Mouse (Mus musculus): ENCODE data around the gene Msl2. TPM values are rescaled to one million over a fixed set of nuclear protein-coding genes. Genes with fewer than 3 reads are reported as not detected.

Msl2 gene
- total and polyA plus RNA-seq, 2 experiments from 2014 or later = 4.1 to 38.5 TPM

- Histone ChIP-seq H3K9me3 (ENCODE audit: low read length) (no peaks in the 10 kb centered on the region), H3K27ac (ENCODE audit: low read depth, low read length) (no peak overlapping the region), H3K4me1 (ENCODE audit: insufficient read depth, low read length) (no peaks in the 10 kb centered on the region), H3K4me3 (ENCODE audit: low read depth, low read length) (no peak overlapping the region), H3K4me2 (ENCODE audit: low read depth, low read length, poor library complexity, severe bottlenecking) (no peak overlapping the region), H3K36me3 (ENCODE audit: insufficient read depth, low read length) (no peaks in the 10 kb centered on the region), H3K27me3 (ENCODE audit: insufficient read depth, low read length) (no peaks in the 10 kb centered on the region), H3K9ac (replicated peaks; ENCODE audit: low read length, poor library complexity, severe bottlenecking) (no peak overlapping the region)
- ATAC-seq (ENCODE audit: low FRiP score) (no peak), DNase-seq (ENCODE audit: low spot score) (no peak)
- no peak for TF ChIP-seq CTCF (IDR thresholded peaks at IDR 0.05)
- 73% methylated on average over 6 of the region's 6 CpGs for WGBS
Measured at GRCm38 (mm10) chr9:101052691-101053090, 21.2 kb upstream of the Msl2 start.

- Histone ChIP-seq H3K4me3 (ENCODE audit: low read depth, low read length) (no peak overlapping the region), H3K4me1 (ENCODE audit: insufficient read depth, low read length) (no peaks in the 10 kb centered on the region), H3K9ac (replicated peaks; ENCODE audit: low read length, poor library complexity, severe bottlenecking) (no peak overlapping the region), H3K9me3 (ENCODE audit: low read length) (no peaks in the 10 kb centered on the region), H3K27me3 (ENCODE audit: insufficient read depth, low read length) (no peaks in the 10 kb centered on the region), H3K4me2 (ENCODE audit: low read depth, low read length, poor library complexity, severe bottlenecking) (no peak overlapping the region), H3K27ac (ENCODE audit: low read depth, low read length) (no peak overlapping the region), H3K36me3 (ENCODE audit: insufficient read depth, low read length) (no peaks in the 10 kb centered on the region)
- ATAC-seq (ENCODE audit: low FRiP score) = no peak
- DNase-seq (ENCODE audit: low spot score) = no peak
- no peak for TF ChIP-seq CTCF (IDR thresholded peaks at IDR 0.05)
- WGBS = 72% methylated on average over 14 of the region's 14 CpGs
Measured at GRCm38 (mm10) chr9:101053279-101053678, 20.6 kb upstream of the Msl2 start.

GRCm38 (mm10) chr9:101057156-101057555, 16.7 kb upstream of the Msl2 start:
- Histone ChIP-seq H3K4me3 (ENCODE audit: low read depth, low read length) (no peak overlapping the region), H3K27ac (ENCODE audit: low read depth, low read length) (no peak overlapping the region), H3K9ac (replicated peaks; ENCODE audit: low read length, poor library complexity, severe bottlenecking) (no peak overlapping the region), H3K4me2 (ENCODE audit: low read depth, low read length, poor library complexity, severe bottlenecking) (no peak overlapping the region), H3K36me3 (ENCODE audit: insufficient read depth, low read length) (no peaks in the 10 kb centered on the region), H3K27me3 (ENCODE audit: insufficient read depth, low read length) (no peaks in the 10 kb centered on the region), H3K4me1 (ENCODE audit: insufficient read depth, low read length) (no peaks in the 10 kb centered on the region), H3K9me3 (ENCODE audit: low read length) (no peaks in the 10 kb centered on the region)
- DNase-seq (ENCODE audit: low spot score) (no peak), ATAC-seq (ENCODE audit: low FRiP score) (no peak)
- no peak for TF ChIP-seq CTCF (IDR thresholded peaks at IDR 0.05)
- 94% methylated on average over 4 of the region's 4 CpGs for WGBS

GRCm38 (mm10) chr9:101061035-101061434, 12.9 kb upstream of the Msl2 start:
- H3K9ac ChIP-seq (replicated peaks; ENCODE audit: low read length, poor library complexity, severe bottlenecking) = no peak overlapping the region
- no peaks in the 10 kb centered on the region for H3K4me1 ChIP-seq (ENCODE audit: insufficient read depth, low read length)
- ATAC-seq (ENCODE audit: low FRiP score) (no peak), DNase-seq (ENCODE audit: low spot score) (no peak)
- no peaks in the 10 kb centered on the region for H3K9me3 ChIP-seq (ENCODE audit: low read length)
- H3K36me3 ChIP-seq (ENCODE audit: insufficient read depth, low read length) = no peaks in the 10 kb centered on the region
- H3K4me3 ChIP-seq (ENCODE audit: low read depth, low read length) = no peak overlapping the region
- no peak for TF ChIP-seq CTCF (IDR thresholded peaks at IDR 0.05)
- no peak overlapping the region for H3K27ac ChIP-seq (ENCODE audit: low read depth, low read length)
- no peak overlapping the region for H3K4me2 ChIP-seq (ENCODE audit: low read depth, low read length, poor library complexity, severe bottlenecking)
- 75% methylated on average over 11 of the region's 11 CpGs for WGBS
- no peaks in the 10 kb centered on the region for H3K27me3 ChIP-seq (ENCODE audit: insufficient read depth, low read length)

- Histone ChIP-seq H3K9me3 (ENCODE audit: low read length) (no peaks in the 10 kb centered on the region), H3K4me1 (ENCODE audit: insufficient read depth, low read length) (no peaks in the 10 kb centered on the region), H3K36me3 (ENCODE audit: insufficient read depth, low read length) (no peaks in the 10 kb centered on the region), H3K27me3 (ENCODE audit: insufficient read depth, low read length) (no peaks in the 10 kb centered on the region), H3K4me3 (ENCODE audit: low read depth, low read length) (no peak overlapping the region), H3K27ac (ENCODE audit: low read depth, low read length) (no peak overlapping the region), H3K9ac (replicated peaks; ENCODE audit: low read length, poor library complexity, severe bottlenecking) (no peak overlapping the region), H3K4me2 (ENCODE audit: low read depth, low read length, poor library complexity, severe bottlenecking) (no peak overlapping the region)
- no peak for TF ChIP-seq CTCF (IDR thresholded peaks at IDR 0.05)
- WGBS = 76% methylated on average over 6 of the region's 6 CpGs
- no peak for DNase-seq (ENCODE audit: low spot score)
- ATAC-seq (ENCODE audit: low FRiP score) = no peak
Measured at GRCm38 (mm10) chr9:101062253-101062780, 11.6 kb upstream of the Msl2 start.

- H3K36me3 ChIP-seq (ENCODE audit: insufficient read depth, low read length) = no peaks in the 10 kb centered on the region
- ATAC-seq (ENCODE audit: low FRiP score) = no peak
Measured at GRCm38 (mm10) chr9:101065076-101065602, 8.8 kb upstream of the Msl2 start.

More at GRCm38 (mm10) chr9:101065076-101065602, 8.8 kb upstream of the Msl2 start:
- H3K9ac ChIP-seq (replicated peaks; ENCODE audit: low read length, poor library complexity, severe bottlenecking) = no peak overlapping the region
- no peaks in the 10 kb centered on the region for H3K9me3 ChIP-seq (ENCODE audit: low read length)
- no peak overlapping the region for H3K4me2 ChIP-seq (ENCODE audit: low read depth, low read length, poor library complexity, severe bottlenecking)
- TF ChIP-seq CTCF (IDR thresholded peaks at IDR 0.05) = no peak
- WGBS = 50% methylated on average over 3 of the region's 3 CpGs
- H3K27me3 ChIP-seq (ENCODE audit: insufficient read depth, low read length) = no peaks in the 10 kb centered on the region
- peak; percentile 35 for DNase-seq (ENCODE audit: low spot score)
- H3K4me1 ChIP-seq (ENCODE audit: insufficient read depth, low read length) = no peaks in the 10 kb centered on the region
- no peak overlapping the region for H3K4me3 ChIP-seq (ENCODE audit: low read depth, low read length)
- H3K27ac ChIP-seq (ENCODE audit: low read depth, low read length) = no peak overlapping the region

Data from midbrain, postnatal 0 days (tissue).